9 mouse cellular contexts compared by ENCODE assay signal in the genomic region with DNA sequence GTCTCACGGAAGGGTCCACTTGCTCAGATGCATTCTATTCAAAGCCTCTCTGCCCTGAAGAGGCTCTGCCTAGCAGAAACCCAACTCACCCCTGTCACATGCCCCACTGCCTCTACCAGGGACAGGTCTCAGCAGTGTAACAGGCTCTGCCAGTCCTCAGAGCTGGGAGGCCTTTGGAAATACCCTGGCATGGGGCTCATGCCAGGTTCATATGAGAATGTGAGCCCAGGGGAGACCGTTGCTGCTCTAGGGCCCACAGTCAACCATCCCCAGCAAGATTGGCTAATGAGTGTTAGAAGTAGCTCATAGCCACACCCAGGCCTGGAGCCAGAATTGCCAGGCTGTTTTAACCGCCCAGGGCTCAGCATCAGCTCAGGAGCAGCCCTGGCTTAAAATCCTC. TPM values are rescaled to one million over a fixed set of nuclear protein-coding genes. Genes with fewer than 3 reads are reported as not detected.
DNase-seq lines count a peak whose midpoint lies in the region.
"Had no signal": no experiment of that assay in that cellular context is flagged by ENCODE, and none has a peak within 500 bp of the region (broad histone marks: within the 10 kb centered on the region; RNA-seq: fewer than 3 reads in every experiment).

No protein-coding gene starts in this region.

- DNase-seq in adrenal gland, postnatal 14 days: peak; percentile 57
- DNase-seq in adrenal gland, postnatal 4 days (ENCODE audit: low spot score in 2 of 2): no peak
- DNase-seq in kidney, adult 11 months: peak; percentile 29
- DNase-seq in kidney, adult 9 months: no peak
- DNase-seq in 3134 (ENCODE audit: extremely low read depth, insufficient read length, low spot score): peak; percentile 66
- peak; percentile 40 for DNase-seq in gastrocnemius, postnatal 25 days
- DNase-seq in layer of hippocampus, postnatal 10 days (ENCODE audit: low spot score in 2 of 2): no peak
- no peak for DNase-seq in frontal cortex, adult 2 months (ENCODE audit: extremely low spot score in 1 of 2, low spot score in 1 of 2)
- DNase-seq: lung, embryonic 14.5 days had no signal

RNA-seq across cellular contexts. Expression of gene Cd276, which starts 5.5 kb away (rescaled TPM):
- 14.1 and 15.0 TPM in 2 replicates for total RNA-seq in adrenal gland, postnatal 14 days (2021)
- total RNA-seq in adrenal gland, postnatal 4 days (2021): 10 to 100 TPM; 35.3 to 37.2 TPM
- 10 to 100 TPM; 10.1 TPM for total RNA-seq in gastrocnemius, postnatal 25 days (2021)
- 10 to 100 TPM; 15.7 to 16.6 TPM for total RNA-seq in layer of hippocampus, postnatal 10 days (2021)
- polyA plus RNA-seq in frontal cortex, adult 2 months (2012; rRNA removed): 15.8 and 16.2 TPM in 2 replicates

RNA-seq across cellular contexts. Expression of gene Nptn, which starts 32.3 kb away (rescaled TPM):
- total RNA-seq in adrenal gland, postnatal 14 days (2021): 159 and 169 TPM in 2 replicates
- 100 to 1,000 TPM; 179 to 186 TPM for total RNA-seq in adrenal gland, postnatal 4 days (2021)
- 10 to 100 TPM; 92.9 to 99.0 TPM for total RNA-seq in gastrocnemius, postnatal 25 days (2021)
- total RNA-seq in layer of hippocampus, postnatal 10 days (2021): 100 to 1,000 TPM; 625 to 664 TPM
- polyA plus RNA-seq in frontal cortex, adult 2 months (2012; rRNA removed): 986 and 1,010 TPM in 2 replicates

Comparison
In these comparisons a context has a peak if more than half of its experiments do, and no peak if none do; other contexts are left out.
1. DNase-seq: peak in adrenal gland, postnatal 14 days (single experiment), kidney, adult 11 months (single experiment), 3134 (single experiment) and gastrocnemius, postnatal 25 days (single experiment); none in adrenal gland, postnatal 4 days (0 of 2), kidney, adult 9 months (single experiment), layer of hippocampus, postnatal 10 days (0 of 2) and frontal cortex, adult 2 months (0 of 2).